Mouse (Mus musculus): ENCODE data around the gene Csrp1. TPM values are rescaled to one million over a fixed set of nuclear protein-coding genes. Genes with fewer than 3 reads are reported as not detected.

Gene Csrp1
- total RNA-seq (2023): 10 to 100 TPM; 39.8 to 45.6 TPM

DNA sequence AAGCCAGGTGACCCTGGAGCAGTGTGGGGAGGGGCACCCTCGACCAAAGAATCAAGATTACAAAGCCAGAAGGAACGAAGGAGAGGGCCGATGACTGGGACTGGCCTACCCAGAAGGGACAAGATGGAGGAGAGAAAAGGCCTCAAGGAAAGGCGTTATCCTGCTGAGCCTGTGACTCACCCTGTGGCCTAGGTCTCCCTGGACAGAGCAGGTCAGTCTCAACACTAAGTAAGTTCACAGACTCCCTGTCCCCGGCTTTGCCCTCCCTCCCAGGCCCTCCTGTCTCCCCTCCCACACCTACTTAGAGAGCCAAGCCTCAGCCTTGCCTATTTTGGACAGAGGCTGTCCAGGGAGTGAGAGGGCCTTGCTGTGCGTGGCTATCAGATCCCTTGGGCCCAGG lies at the start of gene Csrp1:
Gene Csrp1, plus strand, starts transcription at position 79 of the 400 bp plus-strand sequence.

DNA sequence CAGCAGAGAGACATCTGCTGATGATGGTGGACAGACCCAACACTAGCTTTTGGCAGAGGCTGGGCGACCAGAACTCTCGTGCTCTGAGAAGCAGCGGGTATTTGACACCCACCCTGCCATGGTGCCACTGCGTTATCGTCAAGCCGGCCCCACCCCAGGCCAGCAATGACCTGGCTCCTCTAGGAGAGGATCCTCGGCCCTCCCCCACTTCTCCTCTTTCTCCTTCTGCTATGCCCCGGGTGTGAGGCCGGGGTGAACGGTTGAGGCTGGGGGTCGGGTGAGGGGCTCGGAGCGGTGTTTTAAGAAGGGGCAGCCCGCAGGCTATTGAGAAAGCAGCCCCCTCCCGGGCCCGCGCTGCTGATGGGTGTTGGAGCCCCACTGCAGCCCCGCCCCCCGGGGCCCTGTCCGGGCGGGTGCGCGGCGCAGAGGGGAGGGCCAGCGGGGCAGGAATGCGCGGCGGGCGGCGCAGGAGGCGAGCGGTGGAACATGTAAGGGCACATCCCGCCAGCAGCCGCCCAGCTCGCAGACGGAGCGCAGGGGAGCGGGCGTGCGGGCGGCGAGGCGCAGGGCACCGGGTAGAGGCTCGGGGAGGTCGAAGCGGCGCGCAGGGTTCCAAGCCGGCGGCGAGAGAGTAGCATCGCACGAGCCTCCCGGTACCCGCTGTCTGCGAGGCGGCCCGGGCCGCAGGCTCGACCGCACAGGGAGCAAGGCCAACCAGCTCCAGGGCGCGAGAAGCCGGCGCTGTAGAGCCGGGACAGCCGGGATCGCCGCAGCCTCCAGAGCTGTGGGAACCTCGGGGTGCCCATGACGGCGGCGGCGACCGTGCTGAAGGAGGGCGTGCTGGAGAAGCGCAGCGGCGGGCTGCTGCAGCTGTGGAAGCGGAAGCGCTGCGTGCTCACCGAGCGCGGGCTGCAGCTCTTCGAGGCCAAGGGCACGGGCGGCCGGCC lies 46.1 kb downstream of the Csrp1 start, which contains the start of gene Phlda3:
Gene Phlda3, plus strand, starts transcription at position 475 of the 947 bp plus-strand sequence.

DNA sequence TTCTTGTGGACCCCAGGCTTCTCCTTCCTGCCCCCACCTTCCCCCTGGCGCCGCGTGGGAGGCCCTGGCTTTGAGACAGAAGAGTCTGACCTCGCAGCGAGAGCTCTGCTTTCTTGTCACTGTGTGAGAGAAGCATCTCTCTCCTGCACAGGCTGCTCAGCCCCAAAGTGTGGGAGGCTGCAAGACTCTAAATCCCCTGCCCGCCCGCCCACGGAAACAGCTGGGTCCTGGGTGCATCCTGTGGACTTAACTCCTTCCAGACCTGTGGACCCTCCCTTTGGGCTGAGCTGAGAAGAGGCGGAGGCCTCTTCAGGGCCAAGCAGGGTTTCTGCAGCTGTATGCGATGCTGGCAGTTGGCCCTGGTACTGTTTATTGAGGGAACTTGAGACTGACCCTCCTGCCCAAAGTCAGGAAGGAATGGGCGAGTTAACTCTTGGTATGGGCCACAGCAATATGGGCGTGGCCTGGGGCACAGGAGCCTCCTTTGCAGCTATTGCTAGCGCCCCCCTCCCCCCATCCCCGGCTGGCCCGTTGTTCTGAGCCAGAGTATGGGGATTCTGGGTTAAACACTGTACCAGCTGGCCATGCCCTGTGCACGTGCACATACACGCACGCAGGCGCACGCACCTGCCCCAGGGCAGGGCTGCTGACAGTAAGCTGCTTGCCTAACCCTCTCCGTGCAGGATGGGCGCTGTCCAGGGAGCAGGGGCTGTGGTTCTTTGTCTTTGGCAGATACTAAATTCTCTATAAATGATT lies 59.1 kb downstream of the Csrp1 start, which contains the start of gene Tnni1:
Gene Tnni1, plus strand, starts transcription at position 655 of the 756 bp plus-strand sequence.

Other genes starting within 250 kb of the Csrp1 start
- gene Nav1, start 112.8 kb upstream of the Csrp1 start, total RNA-seq (2023): 10 to 100 TPM; 16.5 to 24.9 TPM
- gene Phlda3, start 46.1 kb downstream of the Csrp1 start, total RNA-seq (2023): not detected
- gene Tnni1, start 59.4 kb downstream of the Csrp1 start, total RNA-seq (2023): not detected
- not detected for gene Lad1, start 98.5 kb downstream of the Csrp1 start, total RNA-seq (2023)
- not detected for gene Tnnt2, start 116.3 kb downstream of the Csrp1 start, total RNA-seq (2023)
- gene Pkp1, start 199.1 kb downstream of the Csrp1 start, total RNA-seq (2023): not detected